Comparison of ENCODE assay signal across 8 mouse cellular contexts in genomic region chr8:71463188-71464033, GRCm38 (mm10). TPM values are rescaled to one million over a fixed set of nuclear protein-coding genes. Genes with fewer than 3 reads are reported as not detected.
A peak's percentile ranks its signal among the peaks of the same experiment; 100 is the strongest.
DNase-seq lines count a peak whose midpoint lies in the region; ATAC-seq lines count a peak whose summit lies in the region.

Gene Abhd8 (minus strand): TSS chr8:71463655.

- H3K36me3 ChIP-seq in hindbrain, embryonic 13.5 days: peaks cover 32% of the 10 kb centered on the region

- WGBS in hindbrain, embryonic 13.5 days: under 1% methylated on average over 55 of the region's 55 CpGs

- DNase-seq in NIH3T3 (ENCODE audit: low read depth): peak; percentile 98
- DNase-seq in cerebellum, postnatal 10 days: peak; percentile 99
- peak; percentile 97 to 98 for DNase-seq in frontal cortex, postnatal 14 days (ENCODE audit: low spot score in 2 of 2)
- DNase-seq in layer of hippocampus, postnatal 36 days: peak; percentile 97 to 98
- peak; percentile 98 for DNase-seq in lung, postnatal 36 days
- DNase-seq in retina, postnatal 1 day: peak; percentile 99
- peak; percentile 93 to 99 for DNase-seq in urinary bladder, adult 18-20 months (ENCODE audit: low spot score in 2 of 2)

- H3K27me3 ChIP-seq in hindbrain, embryonic 13.5 days: no peaks in the 10 kb centered on the region

- peak within 1 kb of the TSS; percentile 92 for H3K9ac ChIP-seq in hindbrain, embryonic 13.5 days

- peak within 1 kb of the TSS; percentile 87 for H3K27ac ChIP-seq in hindbrain, embryonic 13.5 days

- H3K4me2 ChIP-seq in hindbrain, embryonic 13.5 days: peak within 1 kb of the TSS; percentile 93

- H3K4me3 ChIP-seq in hindbrain, embryonic 13.5 days: peak within 1 kb of the TSS; percentile 88

- H3K9me3 ChIP-seq in hindbrain, embryonic 13.5 days: no peaks in the 10 kb centered on the region

- H3K4me1 ChIP-seq in hindbrain, embryonic 13.5 days (replicated peaks): peaks cover 61% of the 10 kb centered on the region

- ATAC-seq in hindbrain, embryonic 13.5 days (ENCODE audit: low FRiP score): peak; percentile 85

RNA-seq across cellular contexts. Expression of gene Abhd8, which starts in this region (rescaled TPM):
- polyA plus RNA-seq in hindbrain, embryonic 13.5 days (2015; fragmentation: Nextera tagmentation; extraction: Ambion mirVana): 127 and 136 TPM in 2 replicates
- 100 to 1,000 TPM; 274 to 278 TPM for total RNA-seq in layer of hippocampus, postnatal 36 days (2021)

Comparison
In these comparisons a context has a peak if more than half of its experiments do, and no peak if none do; other contexts are left out.
1. Peak in every context shown above with its lines: DNase-seq, ATAC-seq, H3K4me3 ChIP-seq and H3K27ac ChIP-seq.